Mouse (Mus musculus) cerebellum, adult 11 months (tissue): Measurements from ENCODE around the gene Slc1a3.
A peak's percentile ranks its signal among the peaks of the same experiment; 100 is the strongest.

Experiments used
- DNase-seq: peaks from one replicate; pipeline ENCODE4 v3.0.0; 2022

Gene Slc1a3

GRCm38 (mm10) chr15:8710146-8711006 is at the start of gene Slc1a3:
Gene Slc1a3, minus strand, starts transcription at chr15:8710764.
- DNase-seq: peak; percentile 23

DNA sequence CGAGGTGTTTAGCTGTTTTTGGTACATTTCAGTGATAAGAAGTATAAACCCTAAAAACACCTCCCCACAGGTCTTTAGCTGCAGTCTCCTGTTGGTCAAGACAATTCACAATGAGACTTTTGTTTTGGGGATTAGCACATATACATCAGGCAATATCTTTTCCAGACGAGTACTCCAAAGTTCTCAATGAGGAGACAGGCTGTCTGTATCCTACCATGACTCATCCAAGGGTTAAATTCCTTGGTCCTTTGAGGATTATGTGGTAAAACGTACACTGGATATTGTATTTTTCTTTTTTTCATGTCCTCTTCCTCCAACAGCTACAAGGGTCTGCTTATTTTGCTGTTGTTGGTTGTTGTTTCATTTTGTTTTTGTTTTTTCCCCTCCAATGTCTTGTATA is 48.5 kb upstream of the Slc1a3 start:
- DNase-seq: no peak

DNA sequence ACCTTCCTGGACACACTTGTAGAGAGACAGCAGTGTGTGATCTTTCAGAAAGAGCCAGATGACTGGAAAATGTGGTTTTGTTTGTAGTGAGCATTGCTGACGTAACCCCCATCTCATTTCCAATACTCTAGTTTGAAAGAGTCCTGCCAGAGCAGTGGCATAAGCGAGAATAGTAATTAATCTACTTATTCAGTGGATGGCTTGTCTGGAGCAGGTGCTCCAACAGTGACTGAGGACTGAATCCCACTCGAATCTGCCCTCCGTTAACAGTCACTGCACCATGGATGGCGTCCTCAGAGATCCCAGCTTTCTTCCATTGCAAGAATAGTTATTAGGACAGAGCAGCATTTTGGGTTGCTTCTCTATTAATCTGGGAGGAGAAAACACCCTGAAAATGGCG is 45.9 kb upstream of the Slc1a3 start:
- DNase-seq: no peak

GRCm38 (mm10) chr15:8749762-8750161 is 39.2 kb upstream of the Slc1a3 start:
- no peak for DNase-seq

GRCm38 (mm10) chr15:8748771-8749170 is 38.2 kb upstream of the Slc1a3 start:
- DNase-seq: no peak

DNA sequence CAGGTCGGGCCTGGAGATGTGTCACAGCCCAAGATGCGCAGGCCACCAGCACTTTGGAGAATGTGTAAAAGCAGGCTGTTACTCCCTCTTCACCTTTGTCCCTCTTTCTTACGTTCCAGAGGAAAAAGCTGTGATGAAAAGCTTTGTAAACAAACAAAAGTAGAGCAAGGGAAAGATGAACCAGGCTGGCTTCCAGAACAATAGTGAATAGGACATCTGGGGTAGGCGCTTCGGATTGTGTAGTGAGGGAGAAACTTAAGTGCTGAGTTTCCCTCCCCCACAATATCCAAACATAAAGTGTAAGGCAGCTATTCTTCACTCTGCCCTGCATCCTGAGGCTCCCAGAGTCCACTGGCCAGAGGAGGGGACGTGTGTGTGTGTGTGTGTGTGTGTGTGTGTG is 31.0 kb upstream of the Slc1a3 start:
- no peak for DNase-seq

- DNase-seq: no peak
Measured at GRCm38 (mm10) chr15:8740724-8741123, 30.2 kb upstream of the Slc1a3 start.

- DNase-seq: peak; percentile 12
Measured at GRCm38 (mm10) chr15:8738156-8738555, 27.6 kb upstream of the Slc1a3 start.

DNA sequence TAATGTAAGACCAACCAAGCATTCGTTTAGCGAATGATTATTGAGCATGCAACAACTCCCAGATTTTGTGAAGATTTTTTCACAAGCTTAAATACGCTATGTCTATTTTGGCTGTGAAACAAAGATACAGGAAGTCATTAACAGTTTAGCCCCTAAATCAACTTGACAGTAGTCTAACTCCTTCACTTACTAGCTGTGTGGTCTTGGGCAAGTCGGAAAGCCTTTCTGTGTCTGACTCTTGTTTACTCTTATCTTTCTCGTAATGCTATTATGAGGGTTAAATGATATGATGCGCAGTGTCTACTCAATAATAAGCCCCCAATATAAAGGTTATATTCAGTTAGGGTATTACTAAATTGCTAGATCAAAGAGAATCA is 23.8 kb upstream of the Slc1a3 start:
- DNase-seq: no peak

- no peak for DNase-seq
Measured at GRCm38 (mm10) chr15:8733669-8734362, 23.3 kb upstream of the Slc1a3 start.

DNA sequence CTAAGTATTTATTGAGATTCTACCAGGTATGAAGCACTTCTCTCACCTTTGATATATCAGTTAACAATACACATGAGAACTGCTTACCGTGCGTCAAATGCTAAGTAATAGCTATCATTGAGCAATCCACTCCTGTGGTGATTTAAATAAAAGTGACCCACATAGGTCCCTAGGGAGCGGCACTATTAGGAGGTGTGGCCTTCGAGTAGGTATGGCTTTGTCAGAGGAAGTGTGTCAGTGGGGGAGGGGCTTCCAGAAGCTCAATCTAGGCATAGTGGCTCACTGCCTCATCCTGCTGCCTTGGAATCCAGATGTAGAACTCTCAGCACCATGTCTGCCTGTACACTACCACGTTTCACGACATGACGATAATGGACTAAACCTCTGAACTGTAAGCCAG is 18.3 kb upstream of the Slc1a3 start:
- no peak for DNase-seq

GRCm38 (mm10) chr15:8722386-8723100 is 12.0 kb upstream of the Slc1a3 start:
- DNase-seq: no peak

- no peak for DNase-seq
Measured at GRCm38 (mm10) chr15:8721746-8722145, 11.2 kb upstream of the Slc1a3 start.

DNA sequence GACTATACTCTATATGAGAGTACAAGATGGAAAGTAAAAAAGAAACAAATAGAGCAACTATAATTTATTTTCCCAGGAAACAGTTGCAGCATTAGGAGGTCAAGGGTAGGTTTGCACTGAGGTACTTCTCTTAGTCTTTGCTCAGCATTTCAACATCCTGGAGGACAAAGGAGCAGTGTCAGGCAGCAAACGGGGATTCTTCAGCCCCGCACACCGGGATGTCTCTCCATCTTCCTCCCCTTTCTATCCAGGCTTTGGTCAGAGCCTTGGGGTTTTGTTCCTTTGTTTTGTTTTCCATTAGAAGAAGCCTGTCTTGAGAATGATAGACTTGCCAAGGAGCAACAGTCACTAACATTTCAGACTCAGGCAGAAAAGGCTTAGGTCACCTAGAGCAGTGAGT is 10.4 kb upstream of the Slc1a3 start:
- DNase-seq: no peak

DNA sequence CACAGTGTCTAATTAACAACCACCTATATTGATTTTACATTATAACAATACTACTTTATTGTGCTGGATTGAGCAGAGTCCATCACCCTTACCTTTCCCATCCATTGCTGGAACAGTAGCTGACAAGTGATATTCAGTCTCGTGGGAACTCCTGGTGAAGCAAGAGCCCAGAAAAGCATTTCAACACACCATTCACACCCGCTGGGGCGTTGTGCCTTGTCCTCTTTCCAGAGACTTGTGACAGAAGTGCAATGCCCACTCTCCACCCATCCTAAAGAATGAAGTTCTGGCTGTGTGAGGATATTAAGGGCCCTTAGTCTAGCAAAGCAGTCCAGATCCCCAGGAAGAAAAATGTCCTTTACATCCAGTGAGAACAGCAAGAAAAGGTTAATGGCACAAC is 7.9 kb upstream of the Slc1a3 start:
- DNase-seq: no peak

DNA sequence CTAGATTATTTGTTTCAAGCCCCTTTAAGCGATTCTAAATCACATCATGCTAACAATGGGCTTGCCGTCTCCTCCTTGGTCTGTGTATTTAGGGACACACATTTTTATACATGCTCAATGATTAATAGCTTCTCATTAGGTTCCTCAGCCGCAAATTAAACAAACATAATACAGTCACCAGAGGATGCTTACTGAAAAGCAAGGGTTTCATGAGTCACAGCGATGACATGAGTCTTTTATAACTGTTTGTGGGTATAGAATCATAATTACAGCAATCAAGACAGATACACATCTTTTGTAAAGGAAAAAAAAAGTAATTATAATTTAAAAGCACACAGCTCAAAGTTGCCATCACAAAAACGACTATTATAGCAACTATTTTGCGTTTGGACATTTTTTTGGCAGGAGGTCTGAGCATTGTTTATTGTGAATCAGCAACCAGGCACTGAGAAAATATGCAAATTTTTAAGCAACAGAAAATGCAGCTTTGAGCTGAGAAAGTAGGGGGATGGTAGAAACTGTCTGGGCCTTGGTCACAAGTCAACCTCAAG is 6.5 kb upstream of the Slc1a3 start:
- no peak for DNase-seq

- DNase-seq: no peak
Measured at GRCm38 (mm10) chr15:8716330-8716964, 5.9 kb upstream of the Slc1a3 start.

DNA sequence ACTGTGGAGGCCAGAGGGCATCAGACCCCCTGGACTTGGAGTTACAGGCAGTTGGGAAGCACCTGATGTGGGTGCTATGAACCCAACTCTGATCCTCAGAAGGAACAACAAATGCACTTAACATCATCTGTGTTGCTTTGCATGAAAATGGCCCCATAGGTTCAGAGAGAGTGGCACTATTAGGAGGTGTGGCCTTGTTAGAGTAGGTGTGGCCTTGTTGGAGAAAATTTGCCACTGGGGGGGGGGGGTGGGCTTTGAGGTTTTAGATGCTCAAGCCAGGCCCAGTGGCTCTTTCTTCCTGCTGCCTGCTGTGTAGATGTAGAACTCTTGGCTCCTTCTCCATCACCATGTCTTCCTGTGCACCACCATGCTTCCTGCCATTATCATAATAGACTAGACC is 5.1 kb upstream of the Slc1a3 start:
- no peak for DNase-seq

- DNase-seq: no peak
Measured at GRCm38 (mm10) chr15:8712433-8712984, 1.9 kb upstream of the Slc1a3 start.

- DNase-seq: no peak
Measured at GRCm38 (mm10) chr15:8711630-8712310, 1.2 kb upstream of the Slc1a3 start.

GRCm38 (mm10) chr15:8709578-8709977 is 986 bp downstream of the Slc1a3 start:
- peak; percentile 17 for DNase-seq

DNA sequence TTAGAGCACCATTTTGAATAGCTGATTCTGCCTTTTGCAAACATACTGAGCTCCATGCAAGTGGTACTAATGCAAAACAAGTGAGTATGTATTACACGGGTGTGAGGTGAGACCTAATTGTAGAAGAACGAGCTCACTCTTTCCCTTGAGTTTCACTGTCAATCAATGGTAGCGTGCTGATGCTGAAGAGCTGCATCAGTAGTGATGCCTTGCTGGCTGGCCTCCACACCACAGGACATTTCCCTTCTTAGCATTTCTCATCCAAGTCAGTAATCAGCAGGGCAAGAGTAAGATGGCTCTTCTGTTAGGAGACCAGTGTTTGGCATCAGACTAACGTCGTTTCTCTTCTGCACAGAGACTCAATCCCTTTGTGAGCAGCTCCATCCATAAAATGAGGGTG is 4.0 kb downstream of the Slc1a3 start:
- no peak for DNase-seq
